Mouse (Mus musculus): ENCODE measurements around the gene Ikzf2.

Ikzf2 gene

GRCm38 (mm10) chr1:69599074-69599772 lies 87.8 kb downstream of the Ikzf2 start:
- WGBS: 87% methylated on average over 12 of the region's 12 CpGs

GRCm38 (mm10) chr1:69591889-69592288 lies 95.2 kb downstream of the Ikzf2 start:
- WGBS: 58% methylated on average over 6 of the region's 6 CpGs

DNA sequence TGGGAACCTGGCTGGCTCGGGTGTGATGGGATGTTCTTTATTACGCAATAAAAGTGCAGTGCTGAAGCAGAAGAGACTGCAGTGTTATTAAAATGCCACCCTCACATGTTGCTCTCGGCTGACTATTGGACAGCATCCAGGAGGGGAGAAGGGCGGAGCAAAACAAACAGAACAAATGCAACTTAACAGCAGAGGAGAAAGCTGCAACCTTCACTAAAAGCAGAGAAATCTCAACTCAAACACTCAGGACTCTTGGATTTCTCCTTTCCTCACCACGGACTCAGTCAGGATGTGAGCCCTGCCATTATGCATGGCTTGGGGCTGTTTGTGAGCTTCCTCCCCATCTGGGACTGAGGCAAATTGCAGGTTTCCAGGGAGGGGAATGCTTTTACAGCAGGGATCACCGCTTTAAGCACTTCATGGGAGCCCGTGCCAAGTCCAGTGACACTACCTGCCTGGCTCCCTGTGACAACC lies 95.7 kb downstream of the Ikzf2 start:
- 39% methylated on average over 7 of the region's 7 CpGs for WGBS

DNA sequence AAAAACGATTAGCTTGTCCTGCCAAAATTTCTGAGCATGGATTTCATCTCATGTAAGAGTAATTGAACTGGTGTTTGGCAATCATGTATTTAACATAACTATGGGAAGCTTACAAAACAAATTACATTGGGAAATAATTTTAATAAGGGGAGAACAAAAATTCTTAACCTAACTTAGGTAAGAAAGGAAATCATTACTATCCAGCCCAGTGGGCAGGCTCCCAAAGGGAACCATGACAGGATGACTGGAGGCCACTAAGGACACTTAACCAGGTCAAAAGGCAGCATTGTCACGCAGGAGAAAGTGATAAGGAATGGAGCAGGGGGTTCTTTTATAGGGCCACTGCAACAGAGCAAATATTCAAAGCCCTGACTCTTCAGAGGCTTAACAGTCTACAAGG lies 101.5 kb downstream of the Ikzf2 start:
- WGBS: 90% methylated on average over 2 of the region's 2 CpGs

- 94% methylated on average over 5 of the region's 5 CpGs for WGBS
Observed at GRCm38 (mm10) chr1:69583932-69584659, 102.9 kb downstream of the Ikzf2 start.

- 95% methylated on average over 4 of the region's 4 CpGs for WGBS
Observed at GRCm38 (mm10) chr1:69578917-69579316, 108.1 kb downstream of the Ikzf2 start.

DNA sequence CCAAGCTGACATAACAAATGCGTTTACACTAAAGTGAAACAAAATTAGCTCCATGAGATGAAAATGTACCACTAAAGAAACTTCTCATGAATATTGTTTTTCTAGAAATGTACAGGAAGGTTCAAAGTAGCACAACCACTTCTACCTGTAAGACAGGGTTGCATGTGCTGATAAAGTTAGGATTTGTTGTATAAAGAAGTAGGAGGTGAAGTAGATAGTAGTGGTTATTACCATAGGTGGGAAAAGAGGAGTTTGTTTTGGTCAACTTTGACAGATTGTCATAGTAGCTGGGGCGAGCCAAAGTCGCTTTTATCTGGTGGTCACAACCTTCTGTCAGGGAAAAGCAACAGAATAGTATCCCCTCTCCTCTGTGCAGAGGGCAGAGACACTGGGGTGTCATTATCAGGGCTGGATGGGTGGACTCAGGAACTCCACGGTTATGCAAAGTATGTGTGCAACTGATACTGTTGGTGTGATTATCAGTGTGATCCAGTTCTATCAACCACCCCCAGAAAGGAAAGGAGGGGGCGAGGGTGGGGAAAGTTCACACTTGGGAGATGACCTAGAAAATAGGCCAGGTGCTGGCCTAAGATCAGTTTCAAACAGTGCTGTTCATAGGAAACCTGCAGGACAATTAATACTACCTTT lies 127.5 kb downstream of the Ikzf2 start:
- 78% methylated on average over 5 of the region's 5 CpGs for WGBS

GRCm38 (mm10) chr1:69555636-69556151 lies 131.4 kb downstream of the Ikzf2 start:
- WGBS: 88% methylated on average over 5 of the region's 5 CpGs

- WGBS: 92% methylated on average over 4 of the region's 4 CpGs
Observed at GRCm38 (mm10) chr1:69549987-69550386, 137.1 kb downstream of the Ikzf2 start.

DNA sequence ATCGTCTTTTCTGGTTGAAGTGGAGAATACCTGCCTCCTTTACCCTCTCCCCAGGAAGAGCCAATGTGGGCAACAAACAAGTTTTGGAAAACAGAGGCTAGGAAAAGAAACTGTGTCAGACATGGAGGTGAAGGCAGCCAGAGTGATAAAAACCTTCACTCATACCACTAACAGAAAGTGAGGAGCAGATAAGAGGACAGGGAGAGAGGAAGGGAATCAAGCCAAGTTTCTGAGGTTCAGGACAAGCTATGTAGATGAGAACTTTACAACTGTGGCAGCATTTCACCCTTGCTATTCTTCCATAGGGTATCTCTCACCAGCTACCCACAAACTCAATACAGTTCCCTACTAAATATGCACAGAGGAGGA lies 141.2 kb downstream of the Ikzf2 start:
- 100% methylated on average over 1 of the region's 1 CpGs for WGBS

GRCm38 (mm10) chr1:69545217-69545884 lies 141.7 kb downstream of the Ikzf2 start:
- 98% methylated on average over 8 of the region's 8 CpGs for WGBS

DNA sequence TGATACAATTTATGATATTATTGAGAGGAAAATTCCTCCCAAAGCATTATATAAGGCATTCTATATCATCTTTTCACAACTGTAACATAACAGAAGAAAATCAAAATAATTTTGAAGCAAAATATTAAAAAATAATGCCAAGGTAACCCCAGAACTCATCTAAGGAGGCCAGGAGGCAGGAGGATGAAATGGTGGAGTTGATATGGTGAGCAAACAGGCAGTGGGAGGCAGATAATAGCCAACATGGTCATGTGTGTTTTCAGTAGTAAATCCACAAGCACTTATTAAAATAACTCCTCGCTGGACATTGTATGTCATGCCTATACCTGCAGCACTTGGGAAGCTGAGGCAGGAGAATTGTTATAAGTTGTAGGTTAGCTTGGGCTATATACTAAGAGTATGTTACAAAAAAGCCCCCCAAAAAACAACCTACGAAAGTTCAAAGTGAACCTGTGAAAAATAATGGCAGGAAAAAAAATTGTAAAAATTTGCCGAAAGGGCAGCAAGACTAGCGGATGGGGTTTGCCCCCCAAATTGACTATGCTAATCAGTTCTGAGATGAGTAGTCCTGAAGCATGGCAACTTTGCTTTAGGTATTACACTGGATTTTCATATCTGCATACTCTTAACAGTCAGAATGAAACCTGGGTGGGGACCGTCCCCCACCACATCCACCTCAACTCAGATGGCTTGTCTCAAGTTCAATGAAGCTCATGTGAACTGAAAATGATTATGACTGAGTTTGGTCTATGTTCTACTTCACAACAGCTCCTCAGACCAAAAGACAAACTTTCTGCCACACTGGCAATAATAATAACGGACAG lies 143.1 kb downstream of the Ikzf2 start:
- WGBS: 95% methylated on average over 6 of the region's 6 CpGs

DNA sequence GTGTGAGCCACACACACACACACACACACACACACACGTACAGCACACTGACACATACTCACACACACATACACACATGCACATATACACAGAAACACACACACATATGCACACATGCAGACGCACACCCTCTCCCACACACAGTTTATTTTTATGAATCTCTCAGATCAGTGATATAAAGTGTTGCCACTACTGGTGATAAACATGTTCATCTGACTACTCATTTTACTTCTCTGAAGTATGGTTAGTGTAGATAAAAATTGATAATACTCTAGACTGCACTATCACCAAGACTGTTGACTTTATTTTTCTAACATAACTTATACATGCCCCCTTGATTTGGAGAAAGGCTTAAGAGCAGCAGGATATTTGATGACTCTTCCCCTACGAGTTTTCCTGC lies 144.5 kb downstream of the Ikzf2 start:
- 80% methylated on average over 3 of the region's 3 CpGs for WGBS

- WGBS: 81% methylated on average over 7 of the region's 7 CpGs
Observed at GRCm38 (mm10) chr1:69538663-69539062, 148.4 kb downstream of the Ikzf2 start.

GRCm38 (mm10) chr1:69537619-69538018 lies 149.4 kb downstream of the Ikzf2 start:
- 87% methylated on average over 3 of the region's 3 CpGs for WGBS

- WGBS: 77% methylated on average over 4 of the region's 4 CpGs
Observed at GRCm38 (mm10) chr1:69535507-69535906, 151.5 kb downstream of the Ikzf2 start.

DNA sequence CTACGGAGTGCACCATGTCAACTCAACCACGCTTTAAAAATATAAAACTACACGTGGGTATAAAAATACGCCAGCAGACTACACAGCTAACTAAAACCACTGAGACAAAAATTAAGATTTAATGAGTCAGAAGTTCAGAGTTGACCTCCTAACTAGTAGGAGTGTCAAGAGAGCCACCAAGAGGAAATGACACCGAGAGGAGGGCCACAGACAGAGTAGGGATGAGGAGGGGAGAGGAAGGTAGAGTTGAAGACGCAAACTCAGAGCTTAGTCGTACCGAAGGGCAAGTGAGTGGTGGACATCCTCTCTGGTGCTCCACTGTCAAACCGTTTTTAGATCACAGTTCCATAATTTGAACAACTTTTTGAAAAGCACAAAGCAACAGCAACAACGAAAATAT lies 154.0 kb downstream of the Ikzf2 start:
- WGBS: 92% methylated on average over 10 of the region's 10 CpGs

DNA sequence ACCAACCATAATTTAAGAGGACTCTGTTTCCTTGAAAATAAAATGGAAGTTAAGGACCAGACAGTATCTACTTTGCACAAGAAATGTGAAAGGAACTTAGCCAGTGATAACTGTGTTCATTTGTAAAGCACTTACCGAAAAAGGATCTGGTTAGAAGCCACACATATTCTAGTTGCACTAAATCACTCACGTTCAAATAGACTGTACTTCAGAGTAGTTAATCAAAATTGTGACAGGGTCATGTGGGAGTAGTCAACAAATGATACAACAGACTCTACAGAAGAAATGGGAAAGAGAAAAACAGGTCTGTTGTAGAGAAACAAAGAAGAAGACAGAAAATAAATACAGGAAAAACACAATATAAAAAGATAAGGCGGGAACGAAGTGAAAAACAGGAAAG lies 158.3 kb downstream of the Ikzf2 start:
- whole genome bisulfite sequencing: 84% methylated on average over 4 of the region's 4 CpGs

DNA sequence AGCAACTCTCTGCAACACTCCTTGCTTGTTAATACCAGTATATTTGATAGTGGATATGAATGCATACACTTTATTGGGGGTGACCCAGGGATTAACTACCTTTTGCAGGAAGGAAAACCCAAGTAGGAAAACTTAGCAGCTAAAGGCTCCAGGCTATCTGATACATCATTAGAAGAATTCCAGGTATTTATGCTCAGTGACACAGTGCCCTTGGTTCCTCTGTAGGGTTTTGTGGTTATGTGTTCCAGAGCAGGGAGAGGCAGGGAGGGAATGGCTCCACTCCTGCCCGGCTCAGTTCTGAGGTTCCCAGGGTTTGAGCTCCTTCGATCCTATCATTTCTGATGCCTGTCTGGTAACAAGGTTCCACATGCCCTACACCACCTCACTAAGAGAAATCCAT lies 165.4 kb downstream of the Ikzf2 start:
- WGBS: 96% methylated on average over 2 of the region's 2 CpGs

GRCm38 (mm10) chr1:69519356-69519755 lies 167.7 kb downstream of the Ikzf2 start:
- WGBS: 76% methylated on average over 4 of the region's 4 CpGs

DNA sequence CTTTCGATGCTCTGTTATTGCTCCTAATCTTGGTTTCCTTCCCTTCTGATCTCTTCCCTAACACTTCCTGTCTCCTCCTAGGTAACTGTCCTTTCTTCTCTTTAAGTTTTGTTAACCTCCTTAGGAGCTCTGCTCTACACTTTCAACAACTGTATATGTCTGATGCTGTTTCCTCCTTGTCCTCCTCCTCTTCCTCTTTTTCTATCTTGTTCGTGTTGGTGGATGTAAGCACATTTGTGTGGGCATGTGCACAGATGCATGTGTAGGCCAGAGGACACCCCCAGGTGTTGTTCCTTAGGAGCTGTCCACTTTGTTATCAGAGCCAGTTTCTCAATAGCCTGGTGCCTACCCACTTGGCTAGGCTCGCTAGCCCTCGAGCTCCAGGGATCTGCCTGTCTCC lies 169.0 kb downstream of the Ikzf2 start:
- WGBS: 77% methylated on average over 4 of the region's 4 CpGs
